Mouse (Mus musculus) heart, adult 2 months (tissue): ENCODE measurements around the gene Frmd7. TPM values are rescaled to one million over a fixed set of nuclear protein-coding genes. Genes with fewer than 3 reads are reported as not detected.

Experiments used
- DNase-seq, 2 experiments: peaks; one replicate each; pipeline ENCODE4 v3.0.0; 2021
- H3K27ac ChIP-seq: fragments of 200-600 bp; 2 replicates; pipeline ENCODE4 v1.8.1; 2022
- H3K27me3 ChIP-seq: fragments of 200-500 bp; 2 replicates; pipeline ENCODE4 v1.6.1; 2012; ENCODE audit warnings: mild to moderate bottlenecking, low read length, inconsistent platforms, mixed read lengths; ENCODE audit not compliant: control insufficient read depth, insufficient read depth
- H3K36me3 ChIP-seq: fragments of 200-500 bp; 2 replicates; pipeline ENCODE4 v1.6.1; 2012; ENCODE audit warnings: low read length, inconsistent platforms; ENCODE audit not compliant: control insufficient read depth, insufficient read depth
- H3K4me1 ChIP-seq: fragments of 200-500 bp; 2 replicates; pipeline ENCODE4 v1.6.1; 2011; ENCODE audit warnings: low read length; ENCODE audit not compliant: control insufficient read depth, insufficient read depth
- H3K4me3 ChIP-seq: fragments of 200-600 bp; 2 replicates; pipeline ENCODE4 v1.8.1; 2022
- H3K79me2 ChIP-seq: fragments of 200-500 bp; replicated peaks from 2 replicates; pipeline ENCODE4 v1.6.1; 2012; ENCODE audit warnings: mild to moderate bottlenecking, inconsistent platforms, low read length, moderate library complexity, mixed read lengths; ENCODE audit not compliant: control insufficient read depth, insufficient read depth
- H3K9ac ChIP-seq: fragments of 200-500 bp; 2 replicates; pipeline ENCODE4 v1.6.1; 2012; ENCODE audit warnings: low read depth, mild to moderate bottlenecking, control low read depth, inconsistent platforms, low read length, mixed read lengths
- CTCF ChIP-seq: fragments of 200-600 bp; IDR thresholded peaks from 2 replicates; pipeline ENCODE4 v1.8.1; 2022; ENCODE audit warnings: antibody characterized with exemption, mild to moderate bottlenecking, moderate library complexity
- EP300 ChIP-seq: fragments of 200-500 bp; IDR thresholded peaks from 2 replicates; pipeline ENCODE4 v1.6.1; 2011; ENCODE audit warnings: low read depth, low read length, control low read depth; ENCODE audit not compliant: insufficient read depth
- POLR2A ChIP-seq: fragments of 200-500 bp; IDR thresholded peaks from 2 replicates; pipeline ENCODE4 v1.6.1; 2011; ENCODE audit warnings: mild to moderate bottlenecking, low read depth, low read length, control low read depth; ENCODE audit not compliant: insufficient read depth
- WGBS: fragments of 180-500 bp; shearing (Covaris S2); methylation state at CpG from one replicate; pipeline ENCODE4 v1.1.7; 2018; 5-methylcytosine and 5-hydroxymethylcytosine counted together
- intact Hi-C: fragments of 180-260 bp; cut with DNase I; formaldehyde crosslinking; loops from one replicate; pipeline ENCODE4 v1.15.1; 2025
- polyA plus RNA-seq: library from polyadenylated mRNA; depleted of rRNA; stranded (reverse); fragments of >200 nt; gene quantifications from 2 replicates; pipeline ENCODE4 v1.2.3, GENCODE M21; 2012
- total RNA-seq, 2 experiments: library from RNA; stranded (reverse); gene quantifications; 2 replicates each; pipeline ENCODE4 v1.2.3; 2021

Gene Frmd7
- total and polyA plus RNA-seq, 3 experiments, result 0.10 to 0.12 TPM; not detected in 1

GRCm38 (mm10) chrX:50937117-50937516, 5.4 kb downstream of the Frmd7 start:
- Histone ChIP-seq H3K27me3 (no peaks in the 10 kb centered on the region), H3K4me3 (no peak overlapping the region), H3K27ac (no peak overlapping the region), H3K9ac (no peak overlapping the region), H3K36me3 (no peaks in the 10 kb centered on the region), H3K4me1 (no peaks in the 10 kb centered on the region), H3K79me2 (no peaks in the 10 kb centered on the region)
- DNase-seq, result no peak
- WGBS, result 70% methylated on average over 3 of the region's 3 CpGs
- intact Hi-C loops, result loop anchor here (10.0 kb wide), 1 partner anchor 62 kb away; no protein-coding TSS in a partner anchor
- TF ChIP-seq CTCF, result no peak
- no peak for TF ChIP-seq POLR2A
- TF ChIP-seq EP300, result no peak

- TF ChIP-seq EP300, result no peak
- TF ChIP-seq POLR2A, result no peak
- no peak for TF ChIP-seq CTCF
- no peak overlapping the region for H3K27ac ChIP-seq
- H3K36me3 ChIP-seq, result no peaks in the 10 kb centered on the region
- no peak overlapping the region for H3K9ac ChIP-seq
- WGBS, result 53% methylated on average over 3 of the region's 3 CpGs
- intact Hi-C loops, result loop anchor here (10.0 kb wide), 1 partner anchor 56 kb away; no protein-coding TSS in a partner anchor
- H3K4me1 ChIP-seq, result no peaks in the 10 kb centered on the region
- no peak for DNase-seq
- no peaks in the 10 kb centered on the region for H3K79me2 ChIP-seq
- H3K27me3 ChIP-seq, result no peaks in the 10 kb centered on the region
- no peak overlapping the region for H3K4me3 ChIP-seq
These were observed 12.2 kb downstream of the Frmd7 start for GRCm38 (mm10) chrX:50930309-50930708.

GRCm38 (mm10) chrX:50926893-50927545, 15.5 kb downstream of the Frmd7 start:
- H3K79me2 ChIP-seq, result no peaks in the 10 kb centered on the region
- no peaks in the 10 kb centered on the region for H3K36me3 ChIP-seq
- no peak for DNase-seq
- no peak overlapping the region for H3K9ac ChIP-seq
- no peak overlapping the region for H3K4me3 ChIP-seq
- no peak overlapping the region for H3K27ac ChIP-seq
- intact Hi-C loops, result loop anchor here (10.0 kb wide), 1 partner anchor 252 kb away; no protein-coding TSS in a partner anchor
- TF ChIP-seq EP300 (no peak), CTCF (no peak), POLR2A (no peak)
- 61% methylated on average over 10 of the region's 10 CpGs for WGBS
- no peaks in the 10 kb centered on the region for H3K4me1 ChIP-seq
- H3K27me3 ChIP-seq, result no peaks in the 10 kb centered on the region

- 42% methylated on average over 18 of the region's 18 CpGs for WGBS
- intact Hi-C loops, result loop anchor here (10.0 kb wide), 1 partner anchor 250 kb away; no protein-coding TSS in a partner anchor
- H3K79me2 ChIP-seq, result no peaks in the 10 kb centered on the region
- no peaks in the 10 kb centered on the region for H3K4me1 ChIP-seq
- H3K27me3 ChIP-seq, result no peaks in the 10 kb centered on the region
- no peak overlapping the region for H3K4me3 ChIP-seq
- no peak for DNase-seq
- TF ChIP-seq EP300 (no peak), CTCF (peak; percentile 53)
- H3K9ac ChIP-seq, result no peak overlapping the region
- H3K27ac ChIP-seq, result no peak overlapping the region
- no peaks in the 10 kb centered on the region for H3K36me3 ChIP-seq
These were observed 17.7 kb downstream of the Frmd7 start for GRCm38 (mm10) chrX:50924629-50925364.

GRCm38 (mm10) chrX:50918754-50919153, 23.8 kb downstream of the Frmd7 start:
- no peak overlapping the region for H3K27ac ChIP-seq
- H3K79me2 ChIP-seq, result no peaks in the 10 kb centered on the region
- H3K4me3 ChIP-seq, result no peak overlapping the region
- no peaks in the 10 kb centered on the region for H3K4me1 ChIP-seq
- no peak for TF ChIP-seq CTCF
- TF ChIP-seq EP300, result no peak
- no peak for TF ChIP-seq POLR2A
- H3K27me3 ChIP-seq, result no peaks in the 10 kb centered on the region
- intact Hi-C loops, result no loop called here
- WGBS, result 32% methylated on average over 3 of the region's 3 CpGs
- no peak for DNase-seq
- H3K36me3 ChIP-seq, result no peaks in the 10 kb centered on the region
- no peak overlapping the region for H3K9ac ChIP-seq

GRCm38 (mm10) chrX:50917389-50917788, 25.1 kb downstream of the Frmd7 start:
- intact Hi-C loops, result no loop called here
- no peak overlapping the region for H3K9ac ChIP-seq
- no peaks in the 10 kb centered on the region for H3K4me1 ChIP-seq
- WGBS, result 69% methylated on average over 3 of the region's 3 CpGs
- H3K27me3 ChIP-seq, result no peaks in the 10 kb centered on the region
- no peaks in the 10 kb centered on the region for H3K79me2 ChIP-seq
- no peaks in the 10 kb centered on the region for H3K36me3 ChIP-seq
- no peak for TF ChIP-seq POLR2A
- TF ChIP-seq CTCF, result no peak
- TF ChIP-seq EP300, result no peak
- no peak overlapping the region for H3K4me3 ChIP-seq
- no peak for DNase-seq
- no peak overlapping the region for H3K27ac ChIP-seq
